Mouse (Mus musculus) cerebellum, adult 2 months (tissue): ENCODE data around the gene Ttl.
A peak's percentile ranks its signal among the peaks of the same experiment; 100 is the strongest.

ENCODE experiments used
- CTCF ChIP-seq: fragments of 200-500 bp; IDR thresholded peaks from 2 replicates; pipeline ENCODE4 v1.5.1; 2011; ENCODE audit warnings: low read depth, mild to moderate bottlenecking, control low read depth, low read length, moderate library complexity, borderline replicate concordance; ENCODE audit not compliant: insufficient read depth
- POLR2A ChIP-seq: fragments of 200-500 bp; IDR thresholded peaks from 2 replicates; pipeline ENCODE4 v1.6.1; 2011; ENCODE audit warnings: low read length, control low read depth, borderline replicate concordance; ENCODE audit not compliant: insufficient read depth

- TF ChIP-seq POLR2A (peak; percentile 73), CTCF (no peak)
These were observed 63.7 kb downstream of the Ttl start, which contains the start of gene Chchd5 for GRCm38 (mm10) chr2:129129412-129129929.
